Mouse (Mus musculus): ENCODE measurements at regions not wholly inside any gene's neighbourhood (a gene's known extent, or its start where the extent isn't known, plus 50 kb on each side); places are given as distances from the start of the nearest gene placed in this dataset.
"Not testable (repeated sequence)": the region's sequence is repeated elsewhere in the genome, so short reads cannot be mapped to it uniquely, and the experiment has no call there.

GRCm38 (mm10) chr12:114909799-114910198 lies 1137.7 kb upstream of the Zfp386 start:
- DNase-seq (ENCODE audit: low read depth, low spot score) = not testable (repeated sequence)

- DNase-seq (ENCODE audit: low read depth, low spot score) = not testable (repeated sequence)
These were observed 1133.1 kb upstream of the Zfp386 start for GRCm38 (mm10) chr12:114914406-114914805.

GRCm38 (mm10) chr12:114927691-114928090 lies 1119.8 kb upstream of the Zfp386 start:
- no peak for DNase-seq (ENCODE audit: low read depth, low spot score)

- no peak for DNase-seq (ENCODE audit: low read depth, low spot score)
These were observed 1115.4 kb upstream of the Zfp386 start for GRCm38 (mm10) chr12:114932158-114932557.

- DNase-seq (ENCODE audit: low read depth, low spot score) = no peak
These were observed 1114.9 kb upstream of the Zfp386 start for GRCm38 (mm10) chr12:114932669-114933068.

GRCm38 (mm10) chr12:114936865-114937264 lies 1110.7 kb upstream of the Zfp386 start:
- not testable (repeated sequence) for DNase-seq (ENCODE audit: low read depth, low spot score)

- no peak for DNase-seq (ENCODE audit: low read depth, low spot score)
These were observed 1107.9 kb upstream of the Zfp386 start for GRCm38 (mm10) chr12:114939576-114939975.

- no peak for DNase-seq (ENCODE audit: low read depth, low spot score)
These were observed 1085.4 kb upstream of the Zfp386 start for GRCm38 (mm10) chr12:114962105-114962504.

GRCm38 (mm10) chr12:114964251-114964650 lies 1083.3 kb upstream of the Zfp386 start:
- not testable (repeated sequence) for DNase-seq (ENCODE audit: low read depth, low spot score)

- DNase-seq (ENCODE audit: low read depth, low spot score) = no peak
These were observed 1065.9 kb upstream of the Zfp386 start for GRCm38 (mm10) chr12:114981476-114982136.

- no peak for DNase-seq (ENCODE audit: low read depth, low spot score)
These were observed 1056.6 kb upstream of the Zfp386 start for GRCm38 (mm10) chr12:114990916-114991315.

GRCm38 (mm10) chr12:114996817-114997216 lies 1050.7 kb upstream of the Zfp386 start:
- no peak for DNase-seq (ENCODE audit: low read depth, low spot score)

GRCm38 (mm10) chr12:115003118-115003517 lies 1044.4 kb upstream of the Zfp386 start:
- DNase-seq (ENCODE audit: low read depth, low spot score) = no peak

GRCm38 (mm10) chr12:115008434-115008833 lies 1039.1 kb upstream of the Zfp386 start:
- DNase-seq (ENCODE audit: low read depth, low spot score) = no peak

- DNase-seq (ENCODE audit: low read depth, low spot score) = no peak
These were observed 1034.8 kb upstream of the Zfp386 start for GRCm38 (mm10) chr12:115012751-115013150.

- DNase-seq (ENCODE audit: low read depth, low spot score) = peak; percentile 1
These were observed 1023.8 kb upstream of the Zfp386 start for GRCm38 (mm10) chr12:115023742-115024141.

GRCm38 (mm10) chr12:115034438-115035129 lies 1012.9 kb upstream of the Zfp386 start:
- no peak for DNase-seq (ENCODE audit: low read depth, low spot score)

GRCm38 (mm10) chr12:115055080-115055479 lies 992.4 kb upstream of the Zfp386 start:
- DNase-seq (ENCODE audit: low read depth, low spot score) = no peak

- DNase-seq (ENCODE audit: low read depth, low spot score) = not testable (repeated sequence)
These were observed 987.6 kb upstream of the Zfp386 start for GRCm38 (mm10) chr12:115059954-115060353.

GRCm38 (mm10) chr12:115067251-115067650 lies 980.3 kb upstream of the Zfp386 start:
- DNase-seq (ENCODE audit: low read depth, low spot score) = no peak

- DNase-seq (ENCODE audit: low read depth, low spot score) = not testable (repeated sequence)
These were observed 956.1 kb upstream of the Zfp386 start for GRCm38 (mm10) chr12:115091460-115091859.

- no peak for DNase-seq (ENCODE audit: low read depth, low spot score)
These were observed 937.8 kb upstream of the Zfp386 start for GRCm38 (mm10) chr12:115109742-115110141.
